Mouse (Mus musculus): ENCODE data around the gene Acsl1.

DNA sequence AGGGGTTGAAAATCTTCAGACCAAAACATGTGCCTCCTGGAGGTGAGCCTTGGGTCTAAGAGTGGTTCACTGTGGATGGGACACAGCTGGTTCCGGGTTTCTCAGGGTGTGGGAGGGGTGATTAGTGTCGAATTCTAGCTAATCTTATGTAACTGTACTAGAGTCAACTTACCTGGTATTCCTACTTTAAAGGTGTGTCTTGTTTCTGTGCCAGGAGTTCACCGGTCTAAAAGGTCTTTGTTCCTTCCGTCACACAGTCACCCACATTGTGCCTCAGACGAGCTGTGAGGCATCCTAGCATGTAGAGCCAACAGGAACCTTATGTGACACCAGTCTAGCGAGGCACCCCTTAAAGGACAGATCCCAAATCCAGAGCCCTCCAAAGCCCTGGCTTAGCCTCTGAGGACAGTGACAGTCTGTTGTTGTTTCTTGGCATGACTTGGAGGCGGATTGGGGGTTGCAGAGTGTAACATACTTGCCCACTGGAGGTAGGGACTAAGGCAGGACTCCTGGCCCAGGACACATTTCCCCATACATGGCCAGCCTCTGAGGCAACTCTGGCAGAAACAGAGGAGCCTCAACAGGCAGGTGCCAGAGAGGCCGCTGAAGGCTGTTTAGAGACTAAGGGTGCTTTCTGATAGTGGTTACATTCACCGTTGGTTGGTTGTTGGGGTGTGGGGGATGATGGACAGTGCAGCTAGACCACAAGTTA is 7.1 kb downstream of the Acsl1 start:
- no peak for TF ChIP-seq CTCF (IDR thresholded peaks at IDR 0.05; ENCODE audit: low read depth)
- TF ChIP-seq EP300 (IDR thresholded peaks at IDR 0.05; ENCODE audit: low read depth), result no peak
